9 mouse cellular contexts compared by ENCODE assay signal in the genomic region with DNA sequence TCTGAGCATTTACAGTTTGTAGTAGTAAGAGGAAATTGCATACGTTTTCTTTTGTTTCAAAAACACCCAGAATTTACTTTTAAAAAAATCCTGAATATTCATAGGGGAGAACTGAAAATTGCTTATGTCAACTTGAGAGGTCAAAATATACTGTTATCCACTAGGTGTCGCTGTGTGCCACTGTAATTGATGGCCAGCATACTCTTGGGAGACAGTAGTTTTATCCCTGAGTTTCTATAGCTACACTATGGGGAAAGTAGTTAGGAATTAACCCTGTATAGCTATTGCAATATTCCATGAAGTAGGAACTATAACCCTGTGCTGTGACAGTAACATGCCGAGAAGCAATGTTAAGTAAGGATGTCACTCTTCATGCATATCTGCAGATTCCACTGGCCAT. TPM values are rescaled to one million over a fixed set of nuclear protein-coding genes. Genes with fewer than 3 reads are reported as not detected.
A peak's percentile ranks its signal among the peaks of the same experiment; 100 is the strongest.
DNase-seq lines count a peak whose midpoint lies in the region; ATAC-seq and TF ChIP-seq lines count a peak whose summit lies in the region.
"Had no signal": no experiment of that assay in that cellular context is flagged by ENCODE, and none has a peak within 500 bp of the region (broad histone marks: within the 10 kb centered on the region; RNA-seq: fewer than 3 reads in every experiment).

No protein-coding gene starts in this region.

- no peaks in the 10 kb centered on the region for H3K9me3 ChIP-seq in heart, postnatal 0 days (replicated peaks; ENCODE audit: control insufficient read depth, low read length)
- H3K9me3 ChIP-seq in MEL (replicated peaks; ENCODE audit: insufficient read depth, low read length), result no peaks in the 10 kb centered on the region
- H3K9me3 ChIP-seq: limb, embryonic 15.5 days had no signal

- no peak for TF ChIP-seq EP300 in heart, postnatal 0 days (IDR thresholded peaks at IDR 0.05; ENCODE audit: low read depth)
- no peak for TF ChIP-seq EP300 in MEL (IDR thresholded peaks at IDR 0.05; ENCODE audit: low read depth in 1 of 2, low read length in 2 of 2)

- TF ChIP-seq RAD21 in MEL (IDR thresholded peaks at IDR 0.05; ENCODE audit: low read depth, low read length), result peak; percentile 99

- no peak for ATAC-seq in heart, postnatal 0 days (ENCODE audit: insufficient read depth, low read depth)
- ATAC-seq in inflammation-experienced regulatory T-cells, adult 6 months, result peak; percentile 80
- ATAC-seq in megakaryocyte, adult 5-6 weeks (ENCODE audit: poor library complexity, severe bottlenecking), result peak; percentile 65

- DNase-seq in heart, postnatal 0 days (ENCODE audit: low spot score), result peak; percentile 54
- DNase-seq in heart, adult 11 months, result no peak
- peak; percentile 81 for DNase-seq in 3T3-L1 (ENCODE audit: low read depth, low spot score)
- DNase-seq in MEL (ENCODE audit: low read depth, low spot score), result peak; percentile 77
- DNase-seq in cerebellum, postnatal 10 days, result peak; percentile 63 to 76
- peak; percentile 5 for DNase-seq in testis, postnatal 14 days (ENCODE audit: low spot score)

- TF ChIP-seq CTCF in heart, postnatal 0 days (IDR thresholded peaks at IDR 0.05; ENCODE audit: low read depth), result peak; percentile 68
- peak; percentile 57 to 91 (median 62); a peak in 5 of 6 replicates for TF ChIP-seq CTCF in MEL (IDR thresholded peaks at IDR 0.05 in 2 of 3, conservative IDR thresholded peaks at IDR 0.05 in 1 of 3; ENCODE audit: control insufficient read depth in 1 of 3, insufficient read depth in 1 of 3, low read depth in 2 of 3, low read length in 3 of 3, poor library complexity in 1 of 3, severe bottlenecking in 1 of 3)

- no peak overlapping the region for H3K9ac ChIP-seq in heart, postnatal 0 days (replicated peaks; ENCODE audit: low read depth, low read length)
- no peak overlapping the region for H3K9ac ChIP-seq in MEL (ENCODE audit: control insufficient read depth, low read depth, low read length, poor library complexity, severe bottlenecking)
- H3K9ac ChIP-seq: limb, embryonic 15.5 days had no signal

- WGBS in heart, postnatal 0 days, result 32% methylated on average over 3 of the region's 3 CpGs

- H3K27ac ChIP-seq in heart, postnatal 0 days (ENCODE audit: low read depth), result no peak overlapping the region
- H3K27ac ChIP-seq in MEL (ENCODE audit: control insufficient read depth, low read depth, low read length), result no peak overlapping the region
- H3K27ac ChIP-seq: limb, embryonic 15.5 days had no signal

- H3K79me2 ChIP-seq in MEL (ENCODE audit: control insufficient read depth, insufficient read depth, low read length, poor library complexity), result no peaks in the 10 kb centered on the region

- no peak overlapping the region for H3K4me3 ChIP-seq in heart, postnatal 0 days (ENCODE audit: low read depth, low read length)
- no peak overlapping the region for H3K4me3 ChIP-seq in MEL (ENCODE audit: control insufficient read depth in 1 of 2, insufficient read depth in 1 of 2, low read depth in 2 of 2, low read length in 2 of 2)
- H3K4me3 ChIP-seq: limb, embryonic 15.5 days had no signal

- TF ChIP-seq POLR2A in MEL (IDR thresholded peaks at IDR 0.05; ENCODE audit: control insufficient read depth in 1 of 2, insufficient read depth in 1 of 2, low read depth in 1 of 2, low read length in 2 of 2, poor library complexity in 1 of 2), result no peak

- no peaks in the 10 kb centered on the region for H3K36me3 ChIP-seq in heart, postnatal 0 days (replicated peaks; ENCODE audit: control insufficient read depth, insufficient read depth, low read length)
- H3K36me3 ChIP-seq in MEL (ENCODE audit: control insufficient read depth in 1 of 2, insufficient read depth in 2 of 2, low read length in 2 of 2), result peaks cover 0 to 10% of the 10 kb centered on the region in 2 experiments; a peak in 2 of 4 replicates
- H3K36me3 ChIP-seq: limb, embryonic 15.5 days had no signal

- no peak overlapping the region for H3K4me2 ChIP-seq in heart, postnatal 0 days (ENCODE audit: low read depth, low read length)
- H3K4me2 ChIP-seq: limb, embryonic 15.5 days had no signal

- no peaks in the 10 kb centered on the region for H3K4me1 ChIP-seq in heart, postnatal 0 days (ENCODE audit: control insufficient read depth, insufficient read depth)
- H3K4me1 ChIP-seq in MEL (ENCODE audit: control insufficient read depth in 1 of 2, insufficient read depth in 2 of 2, low read length in 2 of 2), result no peaks in the 10 kb centered on the region; a peak in 1 of 4 replicates
- H3K4me1 ChIP-seq: limb, embryonic 15.5 days had no signal

- no peaks in the 10 kb centered on the region for H3K27me3 ChIP-seq in heart, postnatal 0 days (ENCODE audit: control insufficient read depth, insufficient read depth, low read length)
- H3K27me3 ChIP-seq in MEL (ENCODE audit: control insufficient read depth in 1 of 2, insufficient read depth in 2 of 2, low read length in 2 of 2), result no peaks in the 10 kb centered on the region
- H3K27me3 ChIP-seq: limb, embryonic 15.5 days had no signal

TF ChIP-seq in MEL, 35 proteins besides CTCF, POLR2A, EP300 and RAD21:
- peak; percentile 98 for TF ChIP-seq SMC3 (IDR thresholded peaks at IDR 0.05; ENCODE audit: low read depth, low read length)
- peak; percentile 98 for TF ChIP-seq ZC3H11A (IDR thresholded peaks at IDR 0.05; ENCODE audit: low read depth, low read length)
- TF ChIP-seq HCFC1 (IDR thresholded peaks at IDR 0.05; ENCODE audit: low read depth, low read length), result no peak
- TF ChIP-seq BHLHE40 (IDR thresholded peaks at IDR 0.05; ENCODE audit: borderline replicate concordance, low read depth, low read length), result no peak

RNA-seq across cellular contexts. Expression of a gene that starts 20.5 kb away (rescaled TPM):
- not detected in 2 replicates for total RNA-seq in heart, postnatal 0 days (2014; rRNA removed; ENCODE audit: low replicate concordance)
- 0.19 and 0.23 TPM in 2 replicates for polyA plus RNA-seq in heart, postnatal 0 days (2015; fragmentation: Nextera tagmentation; extraction: Ambion mirVana)
- not detected in 2 replicates for total RNA-seq in MEL (2012; rRNA removed)
- polyA plus RNA-seq in MEL (2012; ENCODE audit: insufficient read depth in 1 of 2, insufficient read length in 2 of 2, low read depth in 1 of 2, low replicate concordance in 2 of 2, missing spikeins in 1 of 2), result not detected
- 1 to 10 TPM in 1 of 3 experiments, not detected in 2; 1.1 TPM for polyA plus RNA-seq in inflammation-experienced regulatory T-cells, adult 6 months (2017; shearing (Covaris generic))
- not detected in 2 replicates for total RNA-seq in megakaryocyte, adult 5-6 weeks (2015)
- total RNA-seq in megakaryocyte, adult 5-6 weeks (2017), result not detected in 2 replicates

RNA-seq across cellular contexts. Expression of a gene that starts 51.4 kb away (rescaled TPM):
- 1.5 and 2.3 TPM in 2 replicates for total RNA-seq in heart, postnatal 0 days (2014; rRNA removed; ENCODE audit: low replicate concordance)
- polyA plus RNA-seq in heart, postnatal 0 days (2015; fragmentation: Nextera tagmentation; extraction: Ambion mirVana), result 0.29 and 0.40 TPM in 2 replicates
- total RNA-seq in MEL (2012; rRNA removed), result 1.7 and 5.9 TPM in 2 replicates
- polyA plus RNA-seq in MEL (2012; ENCODE audit: insufficient read depth in 1 of 2, insufficient read length in 2 of 2, low read depth in 1 of 2, low replicate concordance in 2 of 2, missing spikeins in 1 of 2), result under 1 TPM in 1 of 2 experiments, not detected in 1; 0.91 TPM
- 100 to 1,000 TPM; 336 to 775 (median 626) TPM for polyA plus RNA-seq in inflammation-experienced regulatory T-cells, adult 6 months (2017; shearing (Covaris generic))
- 18.4 and 22.9 TPM in 2 replicates for total RNA-seq in megakaryocyte, adult 5-6 weeks (2015)
- 53.3 and 60.5 TPM in 2 replicates for total RNA-seq in megakaryocyte, adult 5-6 weeks (2017)
